Mouse (Mus musculus) lung, embryonic 15.5 days (tissue): ENCODE results near the gene Rmi2. TPM values are rescaled to one million over a fixed set of nuclear protein-coding genes. Genes with fewer than 3 reads are reported as not detected.

Experiments
- ATAC-seq: fragments of 200-750 bp; cut with Nextera tagmentation; 2 replicates; pipeline ENCODE4 v1.8.0; 2017; ENCODE audit warnings: moderate number of reproducible peaks, borderline replicate concordance; ENCODE audit not compliant: low FRiP score, low TSS enrichment; ENCODE audit errors: extremely low read depth
- H3K27ac ChIP-seq: fragments of 300-500 bp; sonication (generic); 2 replicates; pipeline ENCODE4 v1.5.1; 2015; ENCODE audit warnings: moderate library complexity, mild to moderate bottlenecking, inconsistent platforms
- H3K27me3 ChIP-seq: fragments of 300-500 bp; sonication (generic); 2 replicates; pipeline ENCODE4 v1.6.1; 2015; ENCODE audit warnings: inconsistent platforms
- H3K36me3 ChIP-seq: fragments of 300-500 bp; sonication (generic); 2 replicates; pipeline ENCODE4 v1.6.1; 2015; ENCODE audit warnings: inconsistent platforms
- H3K4me1 ChIP-seq: fragments of 300-500 bp; sonication (generic); 2 replicates; pipeline ENCODE4 v1.6.1; 2015; ENCODE audit warnings: inconsistent platforms
- H3K4me2 ChIP-seq: fragments of 300-500 bp; sonication (generic); 2 replicates; pipeline ENCODE4 v1.6.1; 2015; ENCODE audit warnings: inconsistent platforms, mild to moderate bottlenecking, moderate library complexity
- H3K4me3 ChIP-seq: fragments of 300-500 bp; sonication (generic); 2 replicates; pipeline ENCODE4 v1.5.1; 2015; ENCODE audit warnings: mild to moderate bottlenecking, inconsistent platforms
- H3K9ac ChIP-seq: fragments of 300-500 bp; sonication (generic); 2 replicates; pipeline ENCODE4 v1.6.1; 2015; ENCODE audit warnings: inconsistent platforms
- H3K9me3 ChIP-seq: fragments of 300-500 bp; sonication (generic); 2 replicates; pipeline ENCODE4 v1.6.1; 2016; ENCODE audit warnings: inconsistent platforms
- WGBS: fragments of 180-500 bp; shearing (Covaris S2); methylation state at CpG from one replicate; pipeline ENCODE4 v1.1.7; 2015; 5-methylcytosine and 5-hydroxymethylcytosine counted together
- polyA plus RNA-seq: library from polyadenylated mRNA; unstranded; fragments of >200 nt; fragmentation: Nextera tagmentation; extraction: Ambion mirVana; gene quantifications from 2 replicates; pipeline ENCODE4 v1.2.1, GENCODE M21; 2015

The Rmi2 gene
- polyA plus RNA-seq, 1 experiment from 2014 or later = 4.7 TPM

GRCm38 (mm10) chr16:10936700-10937319, 102.0 kb downstream of the Rmi2 start:
- Histone ChIP-seq H3K4me1 (no peaks in the 10 kb centered on the region), H3K27me3 (no peaks in the 10 kb centered on the region), H3K36me3 (no peaks in the 10 kb centered on the region), H3K9ac (no peak overlapping the region), H3K9me3 (no peaks in the 10 kb centered on the region), H3K4me2 (no peak overlapping the region), H3K27ac (no peak overlapping the region), H3K4me3 (no peak overlapping the region)
- WGBS = 58% methylated on average over 5 of the region's 5 CpGs
- no peak for ATAC-seq

- Histone ChIP-seq H3K27me3 (no peaks in the 10 kb centered on the region), H3K4me3 (no peak overlapping the region), H3K9me3 (no peaks in the 10 kb centered on the region), H3K27ac (no peak overlapping the region), H3K4me1 (no peaks in the 10 kb centered on the region), H3K9ac (no peak overlapping the region), H3K36me3 (no peaks in the 10 kb centered on the region), H3K4me2 (no peak overlapping the region)
- ATAC-seq = no peak
- WGBS = 72% methylated on average over 11 of the region's 11 CpGs
Observed at GRCm38 (mm10) chr16:10937497-10937896, 102.6 kb downstream of the Rmi2 start.

- Histone ChIP-seq H3K27me3 (no peaks in the 10 kb centered on the region), H3K36me3 (no peaks in the 10 kb centered on the region), H3K27ac (no peak overlapping the region), H3K4me3 (no peak overlapping the region), H3K9me3 (no peaks in the 10 kb centered on the region), H3K9ac (no peak overlapping the region), H3K4me1 (no peaks in the 10 kb centered on the region), H3K4me2 (no peak overlapping the region)
- 57% methylated on average over 4 of the region's 4 CpGs for WGBS
- ATAC-seq = no peak
Observed at GRCm38 (mm10) chr16:10939932-10940331, 105.1 kb downstream of the Rmi2 start.

- WGBS = 76% methylated on average over 2 of the region's 2 CpGs
- Histone ChIP-seq H3K36me3 (no peaks in the 10 kb centered on the region), H3K9ac (no peak overlapping the region), H3K27me3 (no peaks in the 10 kb centered on the region), H3K27ac (no peak overlapping the region), H3K4me1 (no peaks in the 10 kb centered on the region), H3K9me3 (no peaks in the 10 kb centered on the region), H3K4me2 (no peak overlapping the region), H3K4me3 (no peak overlapping the region)
- no peak for ATAC-seq
Observed at GRCm38 (mm10) chr16:10940661-10941060, 105.8 kb downstream of the Rmi2 start.

Other genes starting within 250 kb of the Rmi2 start
- gene Socs1, start 49.5 kb upstream of the Rmi2 start, polyA plus RNA-seq = 9.8 and 10.4 TPM in 2 replicates
- not detected in 2 replicates for gene Tnp2, start 46.4 kb upstream of the Rmi2 start, polyA plus RNA-seq
- not detected in 2 replicates for gene Prm3, start 44.1 kb upstream of the Rmi2 start, polyA plus RNA-seq
- gene Prm2, start 38.9 kb upstream of the Rmi2 start, polyA plus RNA-seq = not detected in 2 replicates
- 0.36 TPM in 1 of 2 replicates, not detected in the other for gene Prm1, start 29.2 kb upstream of the Rmi2 start, polyA plus RNA-seq
- gene Gm11172, start 22.1 kb upstream of the Rmi2 start, polyA plus RNA-seq = not detected in 2 replicates
- 47.2 and 47.6 TPM in 2 replicates for gene Snn, start 225.9 kb downstream of the Rmi2 start, polyA plus RNA-seq
- 109 and 111 TPM in 2 replicates for gene Litaf, start 231.1 kb downstream of the Rmi2 start, polyA plus RNA-seq